Mouse (Mus musculus): ENCODE measurements at regions not wholly inside any gene's neighbourhood (a gene's known extent, or its start where the extent isn't known, plus 50 kb on each side); places are given as distances from the start of the nearest gene placed in this dataset.
A peak's percentile ranks its signal among the peaks of the same experiment; 100 is the strongest.

GRCm38 (mm10) chr13:51290926-51291325, 117.5 kb upstream of the S1pr3 start:
- Histone ChIP-seq H3K27ac (ENCODE audit: low read length) (no peak overlapping the region), H3K36me3 (ENCODE audit: control insufficient read depth, insufficient read depth, low read length) (no peaks in the 10 kb centered on the region), H3K4me3 (replicated peaks; ENCODE audit: low read length) (no peak overlapping the region), H3K9me3 (replicated peaks; ENCODE audit: control insufficient read depth, low read length) (no peaks in the 10 kb centered on the region), H3K4me2 (ENCODE audit: low read depth, low read length) (no peak overlapping the region), H3K27me3 (ENCODE audit: control insufficient read depth, insufficient read depth, low read length) (no peaks in the 10 kb centered on the region), H3K4me1 (ENCODE audit: control insufficient read depth, insufficient read depth, low read length) (peaks cover 5% of the 10 kb centered on the region; the same call in 1 of the 2 replicates), H3K9ac (ENCODE audit: low read length) (no peak overlapping the region)
- ATAC-seq (ENCODE audit: insufficient read depth, low FRiP score) = no peak
- 80% methylated on average over 6 of the region's 6 CpGs for WGBS

DNA sequence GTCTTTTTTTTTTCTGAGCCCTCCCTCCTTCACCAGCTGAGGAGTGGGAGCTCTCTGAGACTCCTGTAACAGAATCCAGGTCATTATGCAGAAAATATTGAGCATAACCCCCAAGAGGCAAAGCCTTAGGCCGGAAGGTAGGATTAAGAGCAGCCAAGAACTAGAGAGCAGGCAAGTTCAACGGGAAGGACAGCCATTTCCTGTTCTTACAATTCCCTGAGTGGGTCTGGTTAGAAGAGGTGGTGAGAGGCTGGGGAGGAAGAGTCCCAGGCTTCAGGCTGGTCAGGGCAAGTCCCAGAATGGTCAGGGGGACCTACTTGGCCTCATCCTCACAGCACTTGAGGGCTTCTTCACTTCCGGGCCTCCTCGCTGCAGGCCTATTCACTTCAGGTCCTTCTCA, 115.4 kb upstream of the S1pr3 start:
- ATAC-seq (ENCODE audit: insufficient read depth, low FRiP score) = no peak
- Histone ChIP-seq H3K9me3 (replicated peaks; ENCODE audit: control insufficient read depth, low read length) (no peaks in the 10 kb centered on the region), H3K27ac (ENCODE audit: low read length) (no peak overlapping the region), H3K9ac (ENCODE audit: low read length) (no peak overlapping the region), H3K36me3 (ENCODE audit: control insufficient read depth, insufficient read depth, low read length) (no peaks in the 10 kb centered on the region), H3K27me3 (ENCODE audit: control insufficient read depth, insufficient read depth, low read length) (no peaks in the 10 kb centered on the region), H3K4me3 (replicated peaks; ENCODE audit: low read length) (no peak overlapping the region), H3K4me1 (ENCODE audit: control insufficient read depth, insufficient read depth, low read length) (peaks cover 12% of the 10 kb centered on the region), H3K4me2 (ENCODE audit: low read depth, low read length) (no peak overlapping the region)
- WGBS = 74% methylated on average over 4 of the region's 4 CpGs

DNA sequence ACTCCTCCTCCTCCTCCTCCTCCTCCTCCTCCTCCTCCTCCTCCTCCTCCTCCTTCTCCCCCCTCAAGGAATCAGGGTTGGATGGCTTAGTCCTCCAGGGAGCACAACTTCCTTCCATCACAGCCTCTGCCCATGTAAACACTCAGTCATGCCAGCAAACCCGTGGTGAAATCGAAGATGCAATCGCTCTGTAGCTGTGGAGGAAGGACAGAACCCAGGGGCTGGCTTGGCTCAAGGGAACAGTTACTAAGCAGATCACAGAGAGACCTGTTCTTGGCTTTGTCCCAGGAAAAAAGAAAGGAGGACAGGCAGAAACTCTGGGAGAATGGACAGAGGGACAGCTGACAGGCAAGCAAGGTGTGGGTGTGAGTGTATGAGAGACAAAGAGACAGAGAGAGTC, 112.6 kb upstream of the S1pr3 start:
- Histone ChIP-seq H3K4me2 (ENCODE audit: low read depth, low read length) (no peak overlapping the region), H3K4me1 (ENCODE audit: control insufficient read depth, insufficient read depth, low read length) (peaks cover 12% of the 10 kb centered on the region), H3K4me3 (replicated peaks; ENCODE audit: low read length) (no peak overlapping the region), H3K9me3 (replicated peaks; ENCODE audit: control insufficient read depth, low read length) (no peaks in the 10 kb centered on the region), H3K36me3 (ENCODE audit: control insufficient read depth, insufficient read depth, low read length) (no peaks in the 10 kb centered on the region), H3K27me3 (ENCODE audit: control insufficient read depth, insufficient read depth, low read length) (no peaks in the 10 kb centered on the region), H3K9ac (ENCODE audit: low read length) (no peak overlapping the region), H3K27ac (ENCODE audit: low read length) (no peak overlapping the region)
- 39% methylated on average over 3 of the region's 3 CpGs for WGBS
- ATAC-seq (ENCODE audit: insufficient read depth, low FRiP score) = 0 out of 2 replicates have a peak, but pooled peaks have one; percentile 33

DNA sequence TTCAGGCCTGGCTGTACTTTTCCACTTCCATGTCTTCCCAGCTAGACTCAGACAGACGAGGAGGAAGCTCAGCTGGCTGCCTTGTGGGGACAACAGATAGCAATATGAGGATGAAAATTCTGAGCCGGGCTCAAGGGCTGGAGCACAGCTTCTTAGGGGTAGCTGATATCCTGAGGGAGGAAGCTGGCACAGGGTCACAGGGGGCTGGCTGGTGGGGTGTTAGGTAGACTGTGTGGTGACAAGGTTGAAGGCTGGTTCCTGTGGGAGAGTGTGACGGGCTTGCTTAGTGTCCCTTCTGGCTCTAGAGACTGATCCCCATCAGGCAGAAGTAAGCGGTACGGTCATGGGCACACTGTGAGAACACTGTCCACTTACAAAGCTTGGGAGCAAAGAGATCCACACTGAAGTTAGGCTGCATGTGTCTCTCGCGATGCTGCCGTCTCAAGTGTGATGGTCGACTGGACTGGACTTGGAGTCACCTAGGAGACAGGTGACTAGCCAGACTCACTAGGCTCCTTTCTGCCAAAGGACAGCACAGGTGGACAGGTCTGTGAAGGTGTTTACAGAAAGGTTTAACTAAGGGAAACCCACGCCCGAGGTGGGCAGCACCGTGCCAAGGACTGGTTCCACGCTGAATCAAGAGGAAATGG, 111.1 kb upstream of the S1pr3 start:
- H3K27ac ChIP-seq (ENCODE audit: low read length) = no peak overlapping the region
- no peak overlapping the region for H3K4me3 ChIP-seq (replicated peaks; ENCODE audit: low read length)
- no peaks in the 10 kb centered on the region for H3K9me3 ChIP-seq (replicated peaks; ENCODE audit: control insufficient read depth, low read length)
- ATAC-seq (ENCODE audit: insufficient read depth, low FRiP score) = no peak
- 87% methylated on average over 13 of the region's 13 CpGs for WGBS
- H3K4me1 ChIP-seq (ENCODE audit: control insufficient read depth, insufficient read depth, low read length) = peaks cover 12% of the 10 kb centered on the region
- no peaks in the 10 kb centered on the region for H3K27me3 ChIP-seq (ENCODE audit: control insufficient read depth, insufficient read depth, low read length)
- H3K4me2 ChIP-seq (ENCODE audit: low read depth, low read length) = no peak overlapping the region
- H3K36me3 ChIP-seq (ENCODE audit: control insufficient read depth, insufficient read depth, low read length) = no peaks in the 10 kb centered on the region
- no peak overlapping the region for H3K9ac ChIP-seq (ENCODE audit: low read length)

DNA sequence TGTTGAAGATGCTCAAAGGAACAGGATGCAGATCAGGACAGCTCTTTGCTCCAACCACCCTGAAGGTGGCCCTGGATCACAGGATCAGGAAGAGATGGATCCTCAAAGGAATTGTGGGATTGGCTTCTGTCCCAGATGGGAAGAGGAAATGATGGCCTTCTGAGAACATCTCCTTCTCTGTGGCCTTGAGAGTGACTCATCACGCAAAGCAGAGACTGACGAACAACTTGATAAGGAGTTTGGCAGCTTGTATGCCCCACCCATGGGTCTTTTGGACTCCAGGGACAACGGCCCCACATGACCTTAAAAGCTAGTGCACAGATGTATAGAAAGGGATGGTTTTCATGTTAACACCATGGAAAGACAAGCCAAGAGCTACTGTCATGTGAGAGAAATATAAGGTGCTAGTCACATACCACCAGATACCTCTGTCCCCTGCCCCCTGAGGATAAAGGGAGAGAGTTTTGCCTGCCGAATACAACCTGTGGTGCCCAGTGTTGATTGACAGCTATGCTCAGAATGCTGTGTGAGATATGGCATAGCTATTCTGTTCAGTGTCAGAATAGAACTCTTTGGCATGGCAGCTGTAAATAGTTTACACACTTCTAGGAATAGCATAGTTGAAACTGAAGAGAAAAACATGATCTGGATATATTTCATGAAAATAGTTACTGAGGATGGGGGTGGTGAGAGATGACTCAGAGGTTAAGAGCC, 109.2 kb upstream of the S1pr3 start:
- Histone ChIP-seq H3K36me3 (ENCODE audit: control insufficient read depth, insufficient read depth, low read length) (no peaks in the 10 kb centered on the region), H3K4me1 (ENCODE audit: control insufficient read depth, insufficient read depth, low read length) (peaks cover 7% of the 10 kb centered on the region), H3K27ac (ENCODE audit: low read length) (no peak overlapping the region), H3K9me3 (replicated peaks; ENCODE audit: control insufficient read depth, low read length) (no peaks in the 10 kb centered on the region), H3K4me2 (ENCODE audit: low read depth, low read length) (no peak overlapping the region), H3K9ac (ENCODE audit: low read length) (no peak overlapping the region), H3K4me3 (replicated peaks; ENCODE audit: low read length) (no peak overlapping the region), H3K27me3 (ENCODE audit: control insufficient read depth, insufficient read depth, low read length) (no peaks in the 10 kb centered on the region)
- 61% methylated on average over 4 of the region's 4 CpGs for WGBS
- no peak for ATAC-seq (ENCODE audit: insufficient read depth, low FRiP score)

- Histone ChIP-seq H3K9me3 (replicated peaks; ENCODE audit: control insufficient read depth, low read length) (no peaks in the 10 kb centered on the region), H3K27me3 (ENCODE audit: control insufficient read depth, insufficient read depth, low read length) (no peaks in the 10 kb centered on the region), H3K36me3 (ENCODE audit: control insufficient read depth, insufficient read depth, low read length) (no peaks in the 10 kb centered on the region), H3K9ac (ENCODE audit: low read length) (no peak overlapping the region), H3K4me1 (ENCODE audit: control insufficient read depth, insufficient read depth, low read length) (peaks cover 5% of the 10 kb centered on the region), H3K4me2 (ENCODE audit: low read depth, low read length) (no peak overlapping the region), H3K4me3 (replicated peaks; ENCODE audit: low read length) (no peak overlapping the region), H3K27ac (ENCODE audit: low read length) (no peak overlapping the region)
- 74% methylated on average over 7 of the region's 7 CpGs for WGBS
- ATAC-seq (ENCODE audit: insufficient read depth, low FRiP score) = 0 out of 2 replicates have a peak, but pooled peaks have one; percentile 17
Measured at GRCm38 (mm10) chr13:51301476-51301875, 107.0 kb upstream of the S1pr3 start.

DNA sequence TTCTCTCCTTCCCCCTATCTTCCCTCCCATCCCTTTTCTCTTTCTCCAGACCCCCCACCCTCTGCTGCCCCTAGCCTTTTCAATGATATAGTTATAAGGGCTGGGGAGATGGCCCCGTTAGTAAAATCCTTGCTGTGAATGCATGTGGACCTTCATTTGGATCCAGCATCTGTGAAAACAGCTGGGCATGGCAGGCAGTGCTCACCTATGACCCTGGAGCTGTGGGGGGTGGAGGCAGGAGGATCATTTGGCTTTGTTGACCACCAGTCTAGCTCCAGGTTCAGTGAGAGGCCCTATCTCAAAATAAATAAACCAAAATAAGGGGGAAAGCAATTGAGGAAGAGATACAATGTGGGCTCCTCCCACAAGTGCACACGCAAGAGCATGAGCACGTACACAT, 105.3 kb upstream of the S1pr3 start:
- Histone ChIP-seq H3K9ac (ENCODE audit: low read length) (no peak overlapping the region), H3K27ac (ENCODE audit: low read length) (no peak overlapping the region), H3K4me2 (ENCODE audit: low read depth, low read length) (no peak overlapping the region), H3K36me3 (ENCODE audit: control insufficient read depth, insufficient read depth, low read length) (no peaks in the 10 kb centered on the region), H3K4me1 (ENCODE audit: control insufficient read depth, insufficient read depth, low read length) (no peaks in the 10 kb centered on the region), H3K9me3 (replicated peaks; ENCODE audit: control insufficient read depth, low read length) (no peaks in the 10 kb centered on the region), H3K27me3 (ENCODE audit: control insufficient read depth, insufficient read depth, low read length) (no peaks in the 10 kb centered on the region), H3K4me3 (replicated peaks; ENCODE audit: low read length) (no peak overlapping the region)
- ATAC-seq (ENCODE audit: insufficient read depth, low FRiP score) = no peak
- 82% methylated on average over 3 of the region's 3 CpGs for WGBS

GRCm38 (mm10) chr13:51304631-51305030, 103.8 kb upstream of the S1pr3 start:
- Histone ChIP-seq H3K27me3 (ENCODE audit: control insufficient read depth, insufficient read depth, low read length) (no peaks in the 10 kb centered on the region), H3K9ac (ENCODE audit: low read length) (no peak overlapping the region), H3K9me3 (replicated peaks; ENCODE audit: control insufficient read depth, low read length) (no peaks in the 10 kb centered on the region), H3K27ac (ENCODE audit: low read length) (no peak overlapping the region), H3K4me1 (ENCODE audit: control insufficient read depth, insufficient read depth, low read length) (no peaks in the 10 kb centered on the region), H3K4me2 (ENCODE audit: low read depth, low read length) (no peak overlapping the region), H3K4me3 (replicated peaks; ENCODE audit: low read length) (no peak overlapping the region), H3K36me3 (ENCODE audit: control insufficient read depth, insufficient read depth, low read length) (no peaks in the 10 kb centered on the region)
- 40% methylated on average over 4 of the region's 4 CpGs for WGBS
- no peak for ATAC-seq (ENCODE audit: insufficient read depth, low FRiP score)

- Histone ChIP-seq H3K27ac (ENCODE audit: low read length) (no peak overlapping the region), H3K36me3 (ENCODE audit: control insufficient read depth, insufficient read depth, low read length) (no peaks in the 10 kb centered on the region), H3K9me3 (replicated peaks; ENCODE audit: control insufficient read depth, low read length) (no peaks in the 10 kb centered on the region), H3K4me2 (ENCODE audit: low read depth, low read length) (no peak overlapping the region), H3K9ac (ENCODE audit: low read length) (no peak overlapping the region), H3K27me3 (ENCODE audit: control insufficient read depth, insufficient read depth, low read length) (no peaks in the 10 kb centered on the region), H3K4me3 (replicated peaks; ENCODE audit: low read length) (no peak overlapping the region), H3K4me1 (ENCODE audit: control insufficient read depth, insufficient read depth, low read length) (peaks cover 27% of the 10 kb centered on the region)
- no peak for ATAC-seq (ENCODE audit: insufficient read depth, low FRiP score)
Measured at GRCm38 (mm10) chr13:51309446-51309845, 99.0 kb upstream of the S1pr3 start.
